Mouse (Mus musculus): Measurements from ENCODE around the gene Tbc1d8. TPM values are rescaled to one million over a fixed set of nuclear protein-coding genes. Genes with fewer than 3 reads are reported as not detected.

Tbc1d8 gene
- polyA plus RNA-seq, 1 experiment from 2014 or later = 6.7 TPM

DNA sequence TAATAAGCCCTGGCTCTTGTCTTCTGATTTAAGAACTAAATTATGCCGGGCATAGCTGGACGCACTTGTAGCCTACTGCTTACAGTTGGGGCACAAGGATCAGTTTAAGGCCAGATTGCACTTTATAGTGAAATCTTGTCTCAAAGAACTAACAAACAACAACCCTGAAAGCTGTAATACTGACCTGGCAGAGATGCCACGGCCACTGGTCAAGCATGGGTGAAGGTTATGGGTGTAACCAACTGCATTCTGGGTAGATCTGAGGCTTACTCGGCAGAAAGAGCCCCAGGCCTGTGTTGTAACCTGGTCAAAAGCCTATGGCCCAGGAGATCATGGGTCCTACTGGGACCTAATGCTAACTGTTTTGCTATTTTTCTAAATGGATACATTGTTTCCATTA lies 26.4 kb downstream of the Tbc1d8 start:
- WGBS = 89% methylated on average over 4 of the region's 4 CpGs
- Histone ChIP-seq H3K9me3 (no peaks in the 10 kb centered on the region), H3K36me3 (replicated peaks) (no peaks in the 10 kb centered on the region), H3K4me1 (peaks cover 22% of the 10 kb centered on the region), H3K27ac (no peak overlapping the region), H3K27me3 (ENCODE audit: poor library complexity, severe bottlenecking) (no peaks in the 10 kb centered on the region), H3K4me3 (no peak overlapping the region)
- no peak for DNase-seq (ENCODE audit: extremely low spot score, low spot score)

DNA sequence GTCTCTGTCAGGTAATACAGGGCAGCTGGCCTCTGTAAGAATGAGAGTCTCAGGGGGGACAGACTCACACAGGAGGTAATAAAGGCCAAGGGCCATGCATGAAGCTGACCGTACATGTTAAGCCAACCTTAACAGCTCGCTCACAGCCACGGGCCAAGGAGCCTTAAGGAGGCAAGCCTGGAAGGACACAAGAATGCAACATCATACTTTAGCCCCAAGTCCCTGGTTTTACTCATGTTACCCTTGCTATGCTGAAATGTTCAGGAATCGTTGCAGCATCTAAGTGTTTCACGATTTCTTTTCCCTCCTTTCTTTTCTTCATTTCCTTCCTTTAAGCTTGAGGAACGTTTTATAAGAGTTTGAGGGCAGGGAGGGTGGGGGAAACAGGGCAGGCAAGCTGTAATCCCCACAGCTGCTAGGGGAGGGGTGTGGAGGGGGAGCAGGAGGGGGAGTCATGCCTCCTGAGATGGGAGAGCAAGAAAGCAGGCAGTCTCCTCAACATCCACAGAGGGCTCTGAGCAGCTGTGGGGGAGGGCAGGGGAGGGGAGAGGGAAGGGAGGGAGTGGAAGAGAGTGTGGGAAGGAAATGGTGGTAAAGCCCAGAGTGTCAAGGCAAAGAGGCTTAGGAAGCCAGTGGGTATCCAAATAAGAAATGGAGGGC lies 28.4 kb downstream of the Tbc1d8 start:
- 70% methylated on average over 6 of the region's 6 CpGs for WGBS
- no peak for DNase-seq (ENCODE audit: extremely low spot score, low spot score)
- H3K27me3 ChIP-seq (ENCODE audit: poor library complexity, severe bottlenecking) = no peaks in the 10 kb centered on the region

DNA sequence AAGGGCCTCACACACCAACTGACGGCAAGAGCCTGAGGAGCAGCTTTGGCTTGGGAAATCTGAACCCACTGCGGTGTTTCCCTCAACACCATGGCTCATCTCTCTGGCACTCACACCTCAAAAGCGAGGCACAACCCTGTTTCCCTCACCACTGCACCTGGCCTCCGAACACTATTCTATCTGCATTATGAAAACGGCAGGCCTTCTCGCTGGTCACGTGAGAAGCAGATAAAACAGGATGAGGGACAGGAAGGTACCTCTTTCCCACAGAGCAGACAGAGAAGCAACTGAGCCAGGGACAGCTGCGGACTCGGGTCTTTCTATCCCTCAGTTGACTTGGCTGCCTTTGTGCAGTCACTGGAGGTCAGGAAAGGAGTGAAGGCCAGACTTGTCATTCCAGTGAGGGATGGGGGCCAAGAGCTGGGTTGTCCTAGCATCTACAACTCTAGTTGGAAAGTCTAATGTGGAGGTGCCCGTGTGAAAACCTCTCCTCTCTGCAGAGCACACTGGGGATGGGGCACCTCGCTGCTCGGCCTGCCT lies 29.2 kb downstream of the Tbc1d8 start:
- no peak for DNase-seq (ENCODE audit: extremely low spot score, low spot score)
- no peaks in the 10 kb centered on the region for H3K9me3 ChIP-seq
- H3K4me3 ChIP-seq = no peak overlapping the region
- no peaks in the 10 kb centered on the region for H3K36me3 ChIP-seq (replicated peaks)
- peaks cover 23% of the 10 kb centered on the region for H3K4me1 ChIP-seq
- no peak overlapping the region for H3K27ac ChIP-seq
- WGBS = 91% methylated on average over 12 of the region's 12 CpGs
- no peaks in the 10 kb centered on the region for H3K27me3 ChIP-seq (ENCODE audit: poor library complexity, severe bottlenecking)

More for the DNA sequence above, 28.4 kb downstream of the Tbc1d8 start:
- Histone ChIP-seq H3K36me3 (replicated peaks) (no peaks in the 10 kb centered on the region), H3K4me3 (no peak overlapping the region), H3K27ac (peak overlapping the region; percentile 56), H3K4me1 (peaks cover 27% of the 10 kb centered on the region), H3K9me3 (no peaks in the 10 kb centered on the region)

DNA sequence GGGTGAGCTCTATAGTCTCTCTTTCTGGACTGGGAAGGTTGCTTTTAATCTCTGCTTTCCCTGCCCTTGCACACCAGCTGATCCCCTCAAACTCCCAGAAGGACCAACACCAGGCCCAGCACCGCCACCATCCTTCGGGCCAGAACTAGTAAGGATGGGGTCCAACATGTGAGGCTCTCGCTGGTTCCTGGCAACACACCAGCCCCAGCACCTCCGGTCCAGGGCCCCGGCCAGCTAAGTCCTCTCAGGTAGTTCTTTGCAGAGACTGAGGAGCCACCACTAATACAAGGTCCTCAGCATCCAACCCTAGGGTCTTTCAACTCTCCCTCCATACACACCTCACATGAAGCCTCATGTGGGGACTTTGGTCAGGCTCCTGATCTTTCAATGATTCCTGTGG lies 29.7 kb downstream of the Tbc1d8 start:
- peaks cover 25% of the 10 kb centered on the region for H3K4me1 ChIP-seq
- no peak overlapping the region for H3K4me3 ChIP-seq
- no peak for DNase-seq (ENCODE audit: extremely low spot score, low spot score)
- H3K9me3 ChIP-seq = no peaks in the 10 kb centered on the region
- no peak overlapping the region for H3K27ac ChIP-seq
- 93% methylated on average over 5 of the region's 5 CpGs for WGBS
- no peaks in the 10 kb centered on the region for H3K27me3 ChIP-seq (ENCODE audit: poor library complexity, severe bottlenecking)
- no peaks in the 10 kb centered on the region for H3K36me3 ChIP-seq (replicated peaks)

DNA sequence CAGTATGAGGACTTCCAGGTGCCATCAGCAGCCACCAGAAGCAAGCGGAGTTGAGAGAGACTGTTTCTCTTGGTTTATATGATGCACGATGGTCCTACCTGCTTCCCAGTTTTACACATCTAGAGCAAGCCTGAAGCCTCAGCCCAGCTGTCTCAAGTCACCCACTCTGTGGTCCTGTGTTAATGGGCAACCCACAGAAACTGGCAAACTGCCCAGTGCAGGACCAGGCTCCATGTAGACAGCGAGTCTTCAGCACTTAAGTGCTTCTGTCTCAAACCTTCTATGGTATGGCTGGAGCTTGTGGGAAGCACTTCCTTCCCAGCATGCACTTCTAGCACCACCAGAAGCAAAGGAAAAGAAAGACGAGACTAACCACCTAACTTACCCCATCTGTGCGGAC lies 30.3 kb downstream of the Tbc1d8 start:
- Histone ChIP-seq H3K27ac (no peak overlapping the region), H3K27me3 (ENCODE audit: poor library complexity, severe bottlenecking) (no peaks in the 10 kb centered on the region), H3K36me3 (replicated peaks) (no peaks in the 10 kb centered on the region), H3K4me1 (peaks cover 27% of the 10 kb centered on the region), H3K4me3 (no peak overlapping the region), H3K9me3 (no peaks in the 10 kb centered on the region)
- WGBS = 96% methylated on average over 5 of the region's 5 CpGs
- DNase-seq (ENCODE audit: extremely low spot score, low spot score) = no peak

DNA sequence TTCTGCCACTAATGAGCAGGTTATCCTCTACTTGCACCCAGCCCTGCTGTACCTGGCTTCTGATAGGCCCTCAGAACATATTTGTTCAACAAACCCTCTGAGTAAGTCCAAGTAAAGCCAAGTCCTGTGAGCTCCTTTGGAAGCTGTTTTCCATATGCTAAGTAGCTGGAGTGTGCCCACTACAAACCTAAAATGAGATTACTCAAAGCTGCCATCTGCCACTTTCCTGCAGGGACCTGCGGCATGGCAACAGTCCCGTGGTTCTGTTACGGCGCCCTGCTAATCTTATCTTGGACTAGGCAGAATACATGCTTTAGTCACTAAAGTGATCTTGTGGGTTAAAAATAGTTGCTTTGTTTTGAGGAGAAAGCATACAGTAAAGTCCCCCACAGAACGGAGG lies 32.4 kb downstream of the Tbc1d8 start:
- Histone ChIP-seq H3K9me3 (no peaks in the 10 kb centered on the region), H3K36me3 (replicated peaks) (no peaks in the 10 kb centered on the region), H3K4me1 (peaks cover 27% of the 10 kb centered on the region), H3K27me3 (ENCODE audit: poor library complexity, severe bottlenecking) (no peaks in the 10 kb centered on the region), H3K27ac (no peak overlapping the region), H3K4me3 (no peak overlapping the region)
- no peak for DNase-seq (ENCODE audit: extremely low spot score, low spot score)
- 94% methylated on average over 5 of the region's 5 CpGs for WGBS

DNA sequence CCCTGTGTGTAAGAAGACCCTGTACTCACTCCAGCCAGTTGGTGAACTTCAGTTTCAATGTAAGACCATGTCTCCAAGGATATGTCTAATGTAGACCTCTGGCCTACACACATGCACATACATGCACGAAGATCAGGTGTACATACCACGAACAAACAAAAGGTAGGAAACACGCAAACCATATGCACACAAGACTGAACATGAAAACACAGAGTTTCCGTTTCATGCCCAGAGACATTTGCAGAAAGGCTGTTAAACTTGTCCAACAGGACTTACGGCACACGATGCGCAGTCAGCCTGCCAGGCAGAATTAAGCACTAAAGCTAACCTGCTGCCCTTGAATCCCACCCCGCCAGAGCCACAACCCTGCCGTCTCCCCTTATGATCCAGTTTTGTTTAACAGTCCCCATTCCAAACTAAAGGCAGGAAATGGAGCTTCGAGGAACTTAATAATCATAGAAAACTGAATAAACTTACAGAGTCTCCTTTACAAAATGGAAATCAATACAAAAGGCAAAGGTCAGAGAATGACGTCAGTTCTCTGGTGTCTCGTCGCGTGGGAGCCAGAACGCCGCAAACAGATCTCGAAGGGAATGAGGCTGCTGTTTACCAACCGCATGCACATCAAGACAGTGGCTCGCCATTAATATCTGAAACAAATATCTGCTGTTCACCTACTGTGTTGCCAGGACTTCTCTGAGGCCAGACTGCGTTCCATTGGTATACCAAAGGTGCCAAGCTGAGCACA lies 33.1 kb downstream of the Tbc1d8 start:
- DNase-seq (ENCODE audit: extremely low spot score, low spot score) = no peak
- Histone ChIP-seq H3K27me3 (ENCODE audit: poor library complexity, severe bottlenecking) (no peaks in the 10 kb centered on the region), H3K4me3 (no peak overlapping the region), H3K36me3 (replicated peaks) (no peaks in the 10 kb centered on the region), H3K27ac (no peak overlapping the region), H3K4me1 (peaks cover 20% of the 10 kb centered on the region), H3K9me3 (no peaks in the 10 kb centered on the region)
- 93% methylated on average over 20 of the region's 20 CpGs for WGBS

DNA sequence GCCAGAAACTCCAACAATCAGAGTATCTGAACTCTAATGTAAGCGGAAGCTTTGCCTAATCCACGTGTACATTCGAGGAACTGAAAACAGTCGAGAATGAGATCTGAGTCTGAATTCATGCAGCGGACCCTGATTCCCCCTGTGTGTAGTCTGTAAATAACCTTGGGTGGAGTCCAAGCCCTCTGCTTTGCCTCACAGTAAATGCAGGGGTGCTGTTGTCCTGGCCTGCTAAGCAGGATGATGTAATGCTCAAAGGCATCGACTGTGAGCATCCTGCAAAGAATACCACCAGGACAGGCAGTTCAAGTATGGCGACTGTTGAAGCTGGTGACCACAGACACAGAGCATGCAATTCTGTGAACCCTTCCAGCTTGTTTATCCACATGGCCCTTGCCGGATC lies 34.8 kb downstream of the Tbc1d8 start:
- 90% methylated on average over 8 of the region's 8 CpGs for WGBS
- no peaks in the 10 kb centered on the region for H3K27me3 ChIP-seq (ENCODE audit: poor library complexity, severe bottlenecking)
- no peak overlapping the region for H3K4me3 ChIP-seq

DNA sequence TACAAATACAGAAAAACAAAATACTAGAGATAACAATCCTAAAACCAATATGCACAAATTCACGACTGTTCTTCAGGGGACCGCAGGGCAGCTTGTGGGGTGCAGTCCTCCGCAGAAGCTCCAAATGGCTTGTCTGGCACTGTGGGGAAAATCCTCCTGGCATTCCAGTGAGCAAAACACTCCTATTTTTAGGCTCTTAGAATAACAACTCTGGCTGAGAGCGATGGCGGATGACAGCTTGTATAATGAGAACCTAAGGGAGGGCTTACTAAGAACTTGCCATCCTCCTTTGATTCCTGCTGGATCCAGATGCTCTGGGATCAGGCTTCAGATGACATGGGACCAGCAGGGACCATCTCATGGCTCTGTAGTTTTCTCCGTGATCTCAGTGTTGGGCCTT lies 36.9 kb downstream of the Tbc1d8 start:
- 93% methylated on average over 6 of the region's 6 CpGs for WGBS
- no peaks in the 10 kb centered on the region for H3K9me3 ChIP-seq
- H3K27me3 ChIP-seq (ENCODE audit: poor library complexity, severe bottlenecking) = no peaks in the 10 kb centered on the region
- H3K36me3 ChIP-seq (replicated peaks) = no peaks in the 10 kb centered on the region
- H3K4me3 ChIP-seq = no peak overlapping the region
- H3K27ac ChIP-seq = no peak overlapping the region
- H3K4me1 ChIP-seq = peaks cover 9% of the 10 kb centered on the region
- no peak for DNase-seq (ENCODE audit: extremely low spot score, low spot score)

More for the DNA sequence above, 34.8 kb downstream of the Tbc1d8 start:
- H3K27ac ChIP-seq = no peak overlapping the region
- no peaks in the 10 kb centered on the region for H3K9me3 ChIP-seq
- no peak for DNase-seq (ENCODE audit: extremely low spot score, low spot score)
- H3K4me1 ChIP-seq = peaks cover 9% of the 10 kb centered on the region
- no peaks in the 10 kb centered on the region for H3K36me3 ChIP-seq (replicated peaks)

DNA sequence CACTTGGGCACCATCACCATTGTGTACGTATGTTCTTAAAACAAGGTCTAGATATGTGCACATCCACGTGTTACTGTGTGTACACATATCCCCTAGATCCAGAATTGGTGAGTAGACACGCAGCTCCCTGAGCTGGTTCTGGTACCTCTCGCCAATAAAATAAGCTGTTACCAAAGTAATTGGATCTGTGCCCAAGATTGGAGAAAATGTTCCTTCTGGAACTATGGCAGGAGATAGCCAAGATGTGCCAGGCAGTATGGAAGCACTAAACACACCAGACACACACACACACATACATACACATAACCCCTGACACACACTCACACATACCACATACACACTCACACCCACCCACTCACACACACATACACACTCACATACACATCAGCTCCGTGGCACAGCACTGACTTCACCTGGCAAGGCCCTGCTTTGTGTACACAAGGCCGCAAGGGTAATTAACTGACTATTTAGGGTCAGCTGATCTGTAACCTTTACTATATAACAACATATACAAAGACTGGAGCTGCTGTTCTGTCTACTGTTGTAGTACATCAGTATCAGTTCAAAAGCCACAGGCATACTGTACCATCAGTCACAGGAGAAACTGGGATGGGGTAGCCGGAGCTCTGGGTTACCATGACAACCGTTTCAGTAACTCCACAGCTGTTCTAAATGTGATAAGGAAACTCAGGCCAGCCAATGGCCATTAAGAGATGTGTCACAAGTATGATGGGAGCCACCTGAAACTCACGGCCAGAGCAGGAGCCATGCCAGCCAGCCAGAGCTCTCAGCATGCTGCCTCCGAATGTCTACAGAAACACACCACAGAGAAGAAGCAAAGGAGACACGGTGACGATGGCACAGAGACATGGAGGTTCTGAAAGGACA lies 38.6 kb downstream of the Tbc1d8 start:
- no peak for DNase-seq (ENCODE audit: extremely low spot score, low spot score)
- no peaks in the 10 kb centered on the region for H3K27me3 ChIP-seq (ENCODE audit: poor library complexity, severe bottlenecking)
- H3K9me3 ChIP-seq = no peaks in the 10 kb centered on the region
- WGBS = 89% methylated on average over 12 of the region's 12 CpGs
- 0 out of 2 replicates have a peak, but pooled peaks cover 4% of the 10 kb centered on the region for H3K4me1 ChIP-seq
- H3K27ac ChIP-seq = no peak overlapping the region
- no peak overlapping the region for H3K4me3 ChIP-seq
- H3K36me3 ChIP-seq (replicated peaks) = no peaks in the 10 kb centered on the region

DNA sequence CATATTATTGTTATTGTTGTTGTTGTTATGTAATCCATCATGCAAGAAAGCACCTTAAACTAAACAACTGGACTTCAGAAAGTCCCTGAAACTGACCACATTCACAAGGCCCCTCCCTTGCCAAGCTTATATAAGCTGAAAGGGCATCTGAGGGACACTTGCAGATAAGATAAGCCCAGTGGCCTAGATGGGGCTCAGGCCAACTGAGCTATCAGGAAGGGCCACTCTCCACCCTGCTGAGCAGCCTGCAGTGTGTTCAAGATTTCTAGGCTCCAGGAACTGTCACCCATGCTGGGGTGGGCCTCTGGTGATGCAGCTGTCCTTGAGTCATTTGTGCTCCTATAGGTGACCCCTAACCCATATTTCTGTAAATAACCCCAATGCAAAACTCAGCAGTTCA lies 39.9 kb downstream of the Tbc1d8 start:
- H3K4me1 ChIP-seq = 0 out of 2 replicates have a peak, but pooled peaks cover under 1% of the 10 kb centered on the region
- no peak overlapping the region for H3K4me3 ChIP-seq
- no peak for DNase-seq (ENCODE audit: extremely low spot score, low spot score)

DNA sequence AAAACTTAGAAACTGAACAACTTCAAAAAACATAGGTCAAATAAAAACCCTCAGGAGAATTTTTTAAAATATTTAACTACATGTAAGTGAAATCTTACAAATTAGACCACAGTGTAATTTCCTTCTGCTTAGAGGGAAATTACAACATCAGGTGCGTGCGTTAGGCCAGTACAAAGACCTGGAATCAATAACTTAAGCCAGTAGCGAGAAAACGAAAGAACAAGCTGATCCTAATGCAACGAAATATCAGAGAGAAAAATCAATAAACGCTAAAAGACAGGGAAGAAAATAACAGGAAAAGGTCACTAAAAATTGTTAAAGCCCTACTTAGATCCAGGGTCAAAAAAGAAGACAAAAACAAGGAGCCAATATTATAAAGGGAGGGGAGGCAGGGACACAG lies 44.3 kb downstream of the Tbc1d8 start:
- Histone ChIP-seq H3K27me3 (ENCODE audit: poor library complexity, severe bottlenecking) (no peaks in the 10 kb centered on the region), H3K4me3 (no peak overlapping the region), H3K4me1 (no peaks in the 10 kb centered on the region), H3K36me3 (replicated peaks) (no peaks in the 10 kb centered on the region), H3K9me3 (no peaks in the 10 kb centered on the region), H3K27ac (no peak overlapping the region)
- no peak for DNase-seq (ENCODE audit: extremely low spot score, low spot score)
- WGBS = 89% methylated on average over 6 of the region's 6 CpGs

More for the DNA sequence above, 39.9 kb downstream of the Tbc1d8 start:
- Histone ChIP-seq H3K36me3 (replicated peaks) (no peaks in the 10 kb centered on the region), H3K9me3 (no peaks in the 10 kb centered on the region), H3K27me3 (ENCODE audit: poor library complexity, severe bottlenecking) (no peaks in the 10 kb centered on the region), H3K27ac (no peak overlapping the region)

Data from forebrain, embryonic 10.5 days (tissue).